Mouse (Mus musculus) ES-Bruce4 (cell line): ENCODE data around the gene Cpsf3.

ENCODE experiments used
- CTCF ChIP-seq: IDR thresholded peaks from one replicate; pipeline ENCODE4 v1.8.1; 2011; ENCODE audit warnings: low read depth, low read length
- POLR2A ChIP-seq: IDR thresholded peaks from one replicate; pipeline ENCODE4 v1.8.1; 2011; ENCODE audit warnings: low read length; ENCODE audit not compliant: insufficient read depth

DNA sequence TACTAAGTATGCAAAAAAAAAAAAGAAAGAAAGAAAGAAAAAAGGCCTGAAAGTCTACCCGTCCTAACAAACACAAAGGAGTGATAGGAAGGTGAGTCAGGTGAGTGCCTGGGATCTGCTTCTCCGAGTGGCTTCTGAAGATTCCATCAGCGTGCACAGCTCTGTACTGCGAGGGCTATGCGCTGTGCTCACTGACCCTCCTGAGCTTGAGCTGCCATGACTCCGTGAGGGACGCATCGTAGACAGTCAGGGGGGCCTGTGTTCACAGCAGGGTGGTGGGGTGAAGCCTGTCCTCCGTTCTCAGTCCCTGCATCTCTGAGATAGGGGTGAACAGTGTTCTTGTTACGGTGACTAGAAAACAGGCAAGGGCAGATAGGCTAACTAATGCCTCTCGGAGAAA, 13.7 kb downstream of the Cpsf3 start:
- TF ChIP-seq CTCF (no peak), POLR2A (no peak)
